Mouse (Mus musculus) layer of hippocampus, postnatal 14 days (tissue): ENCODE measurements around the gene Pgam1. TPM values are rescaled to one million over a fixed set of nuclear protein-coding genes. Genes with fewer than 3 reads are reported as not detected.

ENCODE experiments used
- total RNA-seq, 2 experiments: library from RNA; stranded (reverse); gene quantifications; 2 replicates each; pipeline ENCODE4 v1.2.3; 2021

Gene Pgam1
- total RNA-seq, 2 experiments from 2014 or later, result 569 to 570 TPM

Other genes starting within 250 kb of the Pgam1 start
- 100 to 1,000 TPM; 143 to 146 TPM for gene Slit1, start 168.3 kb upstream of the Pgam1 start, total RNA-seq
- gene Arhgap19, start 109.9 kb upstream of the Pgam1 start, total RNA-seq, result 1 to 10 TPM; 3.5 to 4.1 TPM
- gene Frat1, start 82.0 kb upstream of the Pgam1 start, total RNA-seq, result 10 to 100 TPM; 19.7 to 20.6 TPM
- 10 to 100 TPM; 18.2 to 20.9 TPM for gene Frat2, start 63.8 kb upstream of the Pgam1 start, total RNA-seq
- gene Rrp12, start 15.8 kb upstream of the Pgam1 start, total RNA-seq, result 10 to 100 TPM; 33.4 to 34.0 TPM
- 10 to 100 TPM; 26.1 to 26.7 TPM for gene Exosc1, start 21.5 kb downstream of the Pgam1 start, total RNA-seq
- gene Zdhhc16, start 21.6 kb downstream of the Pgam1 start, total RNA-seq, result 10 to 100 TPM; 53.1 to 56.1 TPM
- 10 to 100 TPM; 29.2 to 37.6 TPM for gene Mms19, start 69.2 kb downstream of the Pgam1 start, total RNA-seq
- 10 to 100 TPM; 15.6 to 17.0 TPM for gene Ubtd1, start 69.8 kb downstream of the Pgam1 start, total RNA-seq
- under 1 TPM; 0.30 to 0.45 TPM for gene Ankrd2, start 124.1 kb downstream of the Pgam1 start, total RNA-seq
- 1 to 10 TPM; 7.3 to 9.8 TPM for gene Hoga1, start 133.7 kb downstream of the Pgam1 start, total RNA-seq
- 1 to 10 TPM; 1.3 to 1.5 TPM for gene 4933411K16Rik, start 140.3 kb downstream of the Pgam1 start, total RNA-seq
- 10 to 100 TPM; 60.5 to 64.9 TPM for gene Morn4, start 174.4 kb downstream of the Pgam1 start, total RNA-seq
- gene Pi4k2a, start 178.5 kb downstream of the Pgam1 start, total RNA-seq, result 10 to 100 TPM; 54.0 to 54.7 TPM
- 10 to 100 TPM; 18.6 to 19.2 TPM for gene Avpi1, start 217.1 kb downstream of the Pgam1 start, total RNA-seq
- gene Marveld1, start 235.5 kb downstream of the Pgam1 start, total RNA-seq, result 1 to 10 TPM; 9.2 TPM